Mouse (Mus musculus) ES-E14 (cell line): ENCODE results near the gene Extl2.

ENCODE experiments used
- HCFC1 ChIP-seq: IDR thresholded peaks from 2 replicates; pipeline ENCODE4 v1.6.1; 2012; ENCODE audit warnings: low read length, inconsistent platforms, borderline replicate concordance; ENCODE audit not compliant: insufficient read depth
- MAFK ChIP-seq: IDR thresholded peaks from 2 replicates; pipeline ENCODE4 v1.6.1; 2014; ENCODE audit warnings: mild to moderate bottlenecking, low read depth, low read length, inconsistent platforms; ENCODE audit not compliant: insufficient read depth
- ZNF384 ChIP-seq: IDR thresholded peaks from 2 replicates; pipeline ENCODE4 v1.6.1; 2012; ENCODE audit warnings: low read depth, low read length, inconsistent platforms

DNA sequence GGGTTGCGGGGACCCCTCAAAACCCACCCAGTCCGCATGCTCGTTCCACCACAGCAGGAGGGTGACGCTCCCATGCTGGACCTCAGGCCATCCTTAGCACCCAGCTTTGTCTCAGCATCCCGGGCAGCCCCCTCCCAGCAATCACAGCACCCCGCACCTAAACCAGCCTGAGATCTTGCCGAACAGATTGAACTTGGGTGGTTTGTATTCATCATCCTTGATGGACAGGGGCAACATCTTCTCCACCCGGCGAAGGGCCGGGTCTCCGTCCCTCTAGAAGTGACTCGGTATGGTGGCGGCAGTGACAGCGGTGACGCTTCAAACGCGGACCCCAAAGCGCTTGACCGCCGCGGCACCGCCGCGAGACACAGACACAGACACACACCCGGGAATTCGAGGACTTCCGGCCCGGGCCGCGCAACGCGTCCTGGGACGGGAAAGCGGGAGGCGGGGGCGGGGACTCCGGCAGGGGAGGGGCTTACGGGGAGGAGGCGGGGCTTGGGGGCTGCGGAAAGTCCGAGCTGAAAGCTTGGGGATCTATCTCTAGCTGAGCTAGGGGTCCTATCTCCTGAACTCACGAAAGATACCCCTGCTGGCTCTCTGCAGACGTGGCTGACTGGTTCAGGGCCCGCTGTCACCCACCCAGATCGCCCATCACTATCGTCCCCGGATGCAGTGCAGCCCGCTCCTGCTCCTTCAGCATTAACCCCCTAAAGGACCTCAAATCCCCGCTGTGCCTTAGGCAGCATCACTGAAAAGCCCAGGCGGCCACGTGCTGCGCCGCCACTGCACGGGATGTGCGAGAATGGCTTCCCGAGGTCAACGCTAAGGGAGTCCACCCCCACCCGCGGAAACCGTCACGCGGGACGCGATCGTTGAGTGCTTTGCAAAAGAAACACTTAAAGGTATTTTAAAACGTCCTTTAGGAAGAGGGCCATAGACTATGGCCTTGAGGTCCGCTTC, at the start of gene Extl2, which contains the start of gene Slc30a7:
- no peak for TF ChIP-seq HCFC1
- no peak for TF ChIP-seq ZNF384
- no peak for TF ChIP-seq MAFK
